Mouse (Mus musculus) thymus, postnatal 10 days (tissue): ENCODE data around the gene Ube2e1.
"Not testable (repeated sequence)": the region's sequence is repeated elsewhere in the genome, so short reads cannot be mapped to it uniquely, and the experiment has no call there.

Experiments used
- DNase-seq, 2 experiments: peaks; one replicate each; pipeline ENCODE4 v3.0.0; 2021; ENCODE audit warnings: low spot score in 2 of 2

Ube2e1 gene

DNA sequence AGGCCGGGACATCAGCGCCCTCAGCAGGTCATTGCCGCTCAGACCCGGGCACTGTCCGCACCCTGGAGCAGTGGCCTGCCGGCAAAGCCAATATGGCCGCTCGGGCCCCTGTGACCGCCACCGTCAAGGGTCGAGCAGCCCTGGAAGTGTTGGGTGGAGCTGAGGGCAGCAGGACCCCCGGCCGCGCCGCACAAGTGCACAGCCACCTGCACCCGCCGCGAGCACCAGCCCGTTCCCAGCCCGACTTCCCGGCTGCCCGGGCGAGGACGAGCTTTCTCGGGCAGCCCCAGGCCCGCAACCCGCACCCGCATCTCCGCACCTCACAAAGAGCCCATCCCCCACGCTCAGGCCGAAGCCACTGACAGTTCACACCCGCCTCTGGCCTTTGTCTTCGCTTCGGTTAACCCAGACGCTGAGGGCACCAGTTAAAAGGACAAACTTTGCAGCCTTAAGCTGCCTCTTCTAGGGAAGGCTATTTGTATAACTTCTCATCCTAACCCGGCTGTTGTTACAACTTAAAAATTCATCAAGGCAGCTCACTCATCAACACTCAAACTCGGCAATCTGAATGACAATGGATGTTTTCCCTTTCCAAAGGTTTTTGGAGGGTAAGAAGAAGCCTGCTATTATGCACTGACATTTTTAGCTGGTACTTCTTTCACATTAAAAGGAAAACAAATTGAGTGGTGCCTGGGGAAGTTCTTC, 4.5 kb downstream of the Ube2e1 start:
- peak in 1 of 2 experiments; percentile 7 for DNase-seq

DNA sequence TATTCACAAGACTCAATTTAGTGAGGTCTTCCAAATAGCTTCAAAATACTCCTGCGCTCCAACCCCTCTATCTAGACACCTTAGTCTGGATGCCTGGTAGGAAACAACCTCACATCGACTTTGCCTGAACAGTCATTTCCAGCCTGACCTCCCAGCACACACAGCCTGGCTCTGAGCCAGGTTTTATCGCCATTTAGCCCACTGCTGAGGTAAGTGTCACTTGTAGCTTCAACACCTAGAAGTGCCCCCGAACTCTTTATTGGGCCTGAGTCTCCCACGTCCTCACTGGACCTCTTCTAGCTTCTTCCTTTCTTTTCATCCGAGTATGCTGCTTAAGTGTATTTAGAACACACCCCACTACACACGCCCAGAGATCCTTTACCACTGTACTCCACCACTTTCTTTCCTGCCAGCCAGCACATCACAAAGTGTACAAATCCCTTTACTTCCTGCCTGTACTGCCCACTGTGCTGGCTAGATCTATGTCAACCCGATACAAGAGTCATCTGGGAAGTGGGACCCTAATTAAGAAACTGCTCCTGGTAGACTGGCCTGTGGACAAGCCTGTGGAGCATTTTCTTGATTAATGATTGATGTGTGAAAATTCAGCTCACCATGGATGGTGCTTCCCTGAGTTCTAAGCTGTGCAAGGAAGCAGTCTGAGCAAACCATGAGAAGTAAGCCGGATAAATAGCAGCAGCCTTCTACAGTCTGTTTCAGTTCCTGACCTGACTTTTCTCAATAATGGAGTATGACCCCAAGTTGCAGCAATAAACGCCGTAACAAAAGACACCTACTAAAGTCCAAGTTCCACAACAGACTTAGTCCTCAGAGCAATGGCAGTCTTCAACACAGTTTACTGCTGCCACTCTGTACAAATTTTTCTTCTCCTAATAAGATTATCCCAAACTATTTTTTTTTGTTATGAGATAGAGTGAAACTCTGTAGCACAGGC, 13.9 kb downstream of the Ube2e1 start:
- no peak for DNase-seq

DNA sequence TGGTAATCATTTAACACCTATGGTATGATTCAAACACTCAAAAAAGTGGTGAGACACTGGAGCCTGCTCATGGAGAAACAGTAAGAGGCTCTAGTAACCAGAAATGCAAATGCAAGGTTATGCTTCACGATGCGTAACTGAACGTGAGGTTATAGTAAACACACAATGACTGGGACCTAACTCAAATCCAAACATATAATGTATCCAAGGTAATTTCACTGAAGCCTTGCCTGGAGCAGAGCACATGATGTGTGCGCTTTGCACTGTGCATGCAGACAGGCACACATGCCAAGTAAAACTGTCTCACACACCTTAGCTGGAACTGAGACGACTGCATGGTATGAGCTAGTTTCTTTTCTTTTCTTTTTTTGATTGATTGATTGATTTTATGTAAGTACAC, 27.5 kb downstream of the Ube2e1 start:
- no peak for DNase-seq

- DNase-seq: no peak
Observed at GRCm38 (mm10) chr14:18303262-18303661, 28.4 kb downstream of the Ube2e1 start.

- DNase-seq: no peak
Observed at GRCm38 (mm10) chr14:18302750-18303149, 28.9 kb downstream of the Ube2e1 start.

GRCm38 (mm10) chr14:18301591-18301990, 30.1 kb downstream of the Ube2e1 start:
- DNase-seq: peak in 1 of 2 experiments; percentile 4

GRCm38 (mm10) chr14:18300676-18301075, 31.0 kb downstream of the Ube2e1 start:
- DNase-seq: no peak

- no peak for DNase-seq
Observed at GRCm38 (mm10) chr14:18298874-18299273, 32.8 kb downstream of the Ube2e1 start.

- DNase-seq: no peak
Observed at GRCm38 (mm10) chr14:18297441-18297840, 34.2 kb downstream of the Ube2e1 start.

GRCm38 (mm10) chr14:18292578-18292977, 39.1 kb downstream of the Ube2e1 start:
- DNase-seq: no peak

DNA sequence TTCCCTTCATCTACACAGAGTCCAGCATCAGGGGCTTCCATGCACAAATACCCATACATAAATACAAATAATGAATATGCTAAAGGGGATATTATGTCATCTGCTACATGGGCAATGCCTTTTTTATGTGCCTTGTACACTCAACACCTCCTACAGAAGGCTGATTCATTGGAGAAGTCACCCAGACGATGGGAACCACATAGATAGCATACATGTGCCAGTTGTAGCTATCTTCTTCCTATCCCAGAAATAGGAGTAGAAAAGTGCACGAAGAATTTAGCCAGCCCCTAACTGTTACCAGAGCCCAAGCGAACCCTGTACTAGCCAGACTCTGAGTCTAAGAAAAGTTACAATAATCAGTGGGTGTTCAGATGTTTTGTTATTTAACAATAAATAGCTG, 39.5 kb downstream of the Ube2e1 start:
- no peak for DNase-seq

GRCm38 (mm10) chr14:18287391-18287790, 44.3 kb downstream of the Ube2e1 start:
- no peak for DNase-seq

GRCm38 (mm10) chr14:18286441-18286840, 45.2 kb downstream of the Ube2e1 start:
- no peak for DNase-seq

DNA sequence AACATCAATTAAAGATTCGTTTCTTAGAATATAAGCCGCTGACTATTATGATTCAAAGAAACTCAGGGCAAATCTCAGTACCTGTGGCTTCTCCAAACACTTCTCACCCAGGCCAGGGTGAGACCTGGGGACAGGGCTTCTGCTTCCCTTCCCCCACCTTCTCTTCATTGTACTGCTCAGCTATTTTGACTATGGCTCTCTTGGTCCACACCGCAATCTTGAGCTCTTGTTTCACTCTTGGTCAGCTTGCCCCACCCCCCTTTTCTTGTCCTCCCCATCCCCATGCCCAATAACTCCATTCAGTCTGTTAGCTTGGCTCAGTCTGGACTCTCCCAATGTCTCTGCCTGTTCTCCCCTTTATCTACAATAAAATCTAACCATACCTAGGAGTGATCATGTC, 46.2 kb downstream of the Ube2e1 start:
- no peak for DNase-seq

GRCm38 (mm10) chr14:18284581-18284980, 47.1 kb downstream of the Ube2e1 start:
- peak in 1 of 2 experiments; percentile 25 for DNase-seq

- no peak for DNase-seq
Observed at GRCm38 (mm10) chr14:18280375-18280774, 51.3 kb downstream of the Ube2e1 start.

DNA sequence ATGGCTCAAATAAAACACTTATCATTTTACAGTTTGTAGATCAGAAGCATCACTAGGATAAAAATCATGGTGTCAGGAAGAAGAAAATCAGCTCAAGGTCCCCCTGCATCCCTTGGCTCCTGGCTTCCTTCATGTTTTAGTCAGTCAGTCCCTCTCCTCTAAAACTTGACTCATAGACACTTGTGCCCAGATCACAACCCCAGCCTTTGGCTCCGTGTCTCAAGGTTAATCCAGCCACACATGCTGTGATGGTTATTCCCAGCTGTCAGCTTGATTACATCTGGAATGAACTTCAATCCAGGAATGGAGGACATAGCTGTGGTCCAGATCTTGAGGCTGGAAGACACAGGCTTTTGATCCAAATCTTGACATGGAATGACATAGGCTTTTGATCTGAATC, 57.1 kb downstream of the Ube2e1 start:
- no peak for DNase-seq

DNA sequence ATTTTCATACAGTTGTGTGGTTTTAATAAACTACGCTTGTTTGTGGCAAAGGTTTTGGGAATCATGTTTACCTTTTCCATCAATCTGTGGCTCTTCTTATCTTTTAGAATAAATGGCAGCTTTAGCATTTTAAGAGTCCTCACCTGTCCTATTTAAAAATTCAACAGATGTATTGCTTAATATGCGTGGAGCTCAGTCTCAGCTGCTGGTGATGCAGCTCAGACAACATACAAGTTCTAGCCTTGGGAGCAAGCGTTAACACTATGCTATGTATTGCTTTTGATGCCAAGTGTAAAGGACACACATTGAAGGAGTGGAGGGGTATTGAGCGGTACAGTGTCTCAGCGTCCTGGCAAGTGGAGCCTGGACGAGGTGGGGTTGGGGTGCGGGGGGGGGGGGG, 60.0 kb downstream of the Ube2e1 start:
- DNase-seq: no peak

DNA sequence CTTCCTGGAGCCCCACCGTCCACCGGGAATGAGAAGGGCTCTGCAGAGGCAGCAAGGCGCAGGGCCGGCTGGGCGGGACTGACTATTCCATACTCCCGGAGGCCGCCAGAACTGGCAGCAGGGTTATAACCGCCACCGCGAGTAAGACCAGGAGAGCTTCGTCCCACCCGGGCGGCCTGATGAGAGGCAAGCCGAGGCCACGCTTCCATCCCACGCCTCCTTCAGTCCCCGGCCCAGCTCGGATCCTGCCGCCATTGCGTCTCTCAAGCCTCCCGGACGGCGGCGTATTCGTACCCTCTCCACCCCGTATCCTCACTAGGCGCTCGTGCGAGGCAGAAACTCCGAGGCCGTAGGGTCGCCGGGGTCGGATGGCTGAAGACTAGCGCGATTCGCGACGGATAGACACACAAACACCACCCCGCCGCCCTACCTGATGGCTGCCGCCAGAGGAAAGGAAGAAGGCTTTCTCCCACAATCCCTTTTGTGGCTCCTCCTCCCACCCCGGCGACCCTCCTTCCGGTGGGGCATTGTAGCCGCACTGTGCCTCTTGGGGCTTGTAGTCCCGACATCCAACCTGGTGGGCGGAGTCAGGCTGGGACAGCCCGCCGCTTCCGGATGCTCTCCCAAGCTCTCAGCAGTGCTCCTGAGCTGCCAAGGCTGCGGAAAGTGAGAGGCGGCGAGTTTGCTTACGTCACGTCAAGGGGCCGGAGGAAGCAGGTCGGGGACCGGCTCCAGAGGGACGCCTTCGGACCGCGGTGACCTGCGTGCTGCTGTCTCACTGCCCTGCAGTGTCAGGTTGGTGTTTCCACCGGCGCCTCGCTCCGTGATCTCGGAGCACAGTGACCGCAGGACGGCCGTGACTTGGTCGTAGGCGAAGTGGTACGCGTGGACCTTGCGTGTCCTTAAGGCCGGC, 60.9 kb downstream of the Ube2e1 start, which contains the start of the genes Nkiras1 and Rpl15:
Nkiras1 (plus strand) TSS at position 608 of the 913 bp plus-strand sequence.
Rpl15 (minus strand) TSS at position 863 of the 913 bp plus-strand sequence.
- DNase-seq: peak; percentile 97 to 98

DNA sequence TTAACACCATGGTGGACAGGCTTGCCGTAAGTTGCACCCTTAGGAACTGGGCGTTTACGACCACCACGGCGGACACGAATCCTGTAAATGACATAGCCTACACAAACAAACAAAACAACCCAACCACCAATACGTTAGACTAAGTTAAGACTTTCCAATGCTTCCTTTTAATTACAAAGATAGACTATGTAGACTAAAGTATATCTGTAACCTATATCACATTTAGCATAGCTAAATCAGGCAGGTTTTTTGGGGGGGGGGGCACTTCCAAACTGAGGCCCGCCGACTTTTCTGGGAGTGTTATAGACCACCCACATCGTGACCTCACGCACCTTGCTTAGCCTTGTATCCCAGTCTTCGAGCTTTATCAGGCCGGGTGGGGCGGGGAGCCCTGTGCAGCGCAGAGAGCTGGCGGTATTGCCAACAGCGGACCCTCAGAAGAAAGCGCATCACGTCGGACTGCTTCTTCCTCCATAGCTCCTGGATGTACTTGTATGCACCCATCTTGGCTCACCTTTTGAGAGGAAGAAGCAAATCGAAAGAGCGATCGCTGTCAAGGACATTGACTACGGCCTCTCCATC, 61.6 kb downstream of the Ube2e1 start:
- DNase-seq: not testable (repeated sequence)

DNA sequence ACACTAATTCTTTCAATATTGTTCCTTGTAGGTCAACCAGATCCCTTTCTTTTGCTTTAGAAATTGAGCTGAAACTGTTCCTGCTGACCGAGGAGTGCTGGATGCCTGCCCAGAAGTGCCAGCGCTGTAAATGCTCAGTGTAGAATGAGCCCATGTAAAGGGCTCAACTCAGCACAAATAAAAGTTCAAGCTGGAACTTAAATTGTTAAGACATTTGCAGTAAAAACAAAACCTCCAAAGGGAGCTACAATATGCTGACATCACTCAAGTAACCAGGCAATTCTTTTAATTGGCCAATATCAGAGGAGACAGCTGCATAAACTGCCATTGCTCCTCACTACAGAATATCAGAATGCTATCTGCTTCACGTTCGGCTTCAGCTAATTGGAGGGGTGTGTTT, 68.2 kb downstream of the Ube2e1 start:
- no peak for DNase-seq
